Mouse (Mus musculus) midbrain, embryonic 11.5 days (tissue): ENCODE measurements at regions not wholly inside any gene's neighbourhood (a gene's known extent, or its start where the extent isn't known, plus 50 kb on each side); places are given as distances from the start of the nearest gene placed in this dataset.

Source experiments
- ATAC-seq: fragments of 200-750 bp; cut with Nextera tagmentation; 2 replicates; pipeline ENCODE4 v1.8.0; 2017; ENCODE audit warnings: moderate TSS enrichment, moderate library complexity; ENCODE audit not compliant: low FRiP score
- DNase-seq: peaks from one replicate; pipeline ENCODE4 v3.0.0; 2015; ENCODE audit warnings: low spot score; ENCODE audit errors: missing footprints
- H3K27ac ChIP-seq: fragments of 300-500 bp; sonication (generic); 2 replicates; pipeline ENCODE4 v1.5.1; 2014; ENCODE audit warnings: low read depth, low read length
- H3K27me3 ChIP-seq: fragments of 300-500 bp; sonication (generic); 2 replicates; pipeline ENCODE4 v1.6.1; 2014; ENCODE audit warnings: mild to moderate bottlenecking, low read length, moderate library complexity, mixed read lengths; ENCODE audit not compliant: control insufficient read depth, insufficient read depth
- H3K36me3 ChIP-seq: fragments of 300-500 bp; sonication (generic); 2 replicates; pipeline ENCODE4 v1.6.1; 2014; ENCODE audit warnings: mild to moderate bottlenecking, low read length, moderate library complexity, mixed read lengths; ENCODE audit not compliant: control insufficient read depth, insufficient read depth
- H3K4me1 ChIP-seq: fragments of 300-500 bp; sonication (generic); 2 replicates; pipeline ENCODE4 v1.6.1; 2014; ENCODE audit warnings: low read length; ENCODE audit not compliant: control insufficient read depth, insufficient read depth
- H3K4me2 ChIP-seq: fragments of 300-500 bp; sonication (generic); 2 replicates; pipeline ENCODE4 v1.6.1; 2014; ENCODE audit warnings: mild to moderate bottlenecking, moderate library complexity
- H3K4me3 ChIP-seq: fragments of 300-500 bp; sonication (generic); 2 replicates; pipeline ENCODE4 v1.5.1; 2014; ENCODE audit warnings: low read depth, low read length
- H3K9ac ChIP-seq: fragments of 300-500 bp; sonication (generic); 2 replicates; pipeline ENCODE4 v1.6.1; 2014; ENCODE audit warnings: low read length
- H3K9me3 ChIP-seq: fragments of 300-500 bp; sonication (generic); 2 replicates; pipeline ENCODE4 v1.6.1; 2016; ENCODE audit warnings: low read length; ENCODE audit not compliant: control insufficient read depth
- WGBS: fragments of 180-500 bp; shearing (Covaris S2); extraction: QIAGEN DNeasy Blood & Tissue Kit; methylation state at CpG from one replicate; pipeline ENCODE4 v1.1.7; 2014; 5-methylcytosine and 5-hydroxymethylcytosine counted together

GRCm38 (mm10) chr15:96928692-96929091 is 127.1 kb downstream of the Slc38a4 start:
- Histone ChIP-seq H3K4me2 (no peak overlapping the region), H3K9me3 (no peaks in the 10 kb centered on the region), H3K36me3 (no peaks in the 10 kb centered on the region), H3K4me3 (no peak overlapping the region), H3K9ac (no peak overlapping the region), H3K27me3 (no peaks in the 10 kb centered on the region), H3K27ac (no peak overlapping the region), H3K4me1 (no peaks in the 10 kb centered on the region)
- no peak for ATAC-seq
- WGBS, result 88% methylated on average over 4 of the region's 4 CpGs
- DNase-seq, result no peak

DNA sequence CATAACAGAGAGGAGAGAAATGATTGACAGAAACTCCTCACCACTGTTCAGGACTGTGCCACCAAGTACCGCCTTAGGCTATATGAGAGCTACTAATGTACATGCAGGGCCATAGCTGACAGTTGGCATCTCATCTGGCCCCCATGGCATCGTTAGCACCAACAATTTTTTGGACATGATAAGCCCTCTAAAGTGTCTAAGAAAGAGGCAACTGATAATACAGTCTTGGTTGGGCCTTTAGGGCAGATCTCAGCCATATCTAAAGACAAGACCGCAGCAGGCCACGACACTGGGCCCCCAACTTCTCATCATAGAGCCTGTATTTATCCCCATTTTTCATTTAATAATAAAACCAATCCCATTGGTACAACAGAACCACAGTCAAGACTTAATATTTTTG is 128.1 kb downstream of the Slc38a4 start:
- H3K27ac ChIP-seq, result no peak overlapping the region
- H3K36me3 ChIP-seq, result no peaks in the 10 kb centered on the region
- H3K9ac ChIP-seq, result no peak overlapping the region
- no peak overlapping the region for H3K4me2 ChIP-seq
- H3K27me3 ChIP-seq, result no peaks in the 10 kb centered on the region
- DNase-seq (no peak), ATAC-seq (no peak)
- WGBS, result 89% methylated on average over 4 of the region's 4 CpGs
- no peaks in the 10 kb centered on the region for H3K4me1 ChIP-seq
- H3K4me3 ChIP-seq, result no peak overlapping the region
- H3K9me3 ChIP-seq, result no peaks in the 10 kb centered on the region

DNA sequence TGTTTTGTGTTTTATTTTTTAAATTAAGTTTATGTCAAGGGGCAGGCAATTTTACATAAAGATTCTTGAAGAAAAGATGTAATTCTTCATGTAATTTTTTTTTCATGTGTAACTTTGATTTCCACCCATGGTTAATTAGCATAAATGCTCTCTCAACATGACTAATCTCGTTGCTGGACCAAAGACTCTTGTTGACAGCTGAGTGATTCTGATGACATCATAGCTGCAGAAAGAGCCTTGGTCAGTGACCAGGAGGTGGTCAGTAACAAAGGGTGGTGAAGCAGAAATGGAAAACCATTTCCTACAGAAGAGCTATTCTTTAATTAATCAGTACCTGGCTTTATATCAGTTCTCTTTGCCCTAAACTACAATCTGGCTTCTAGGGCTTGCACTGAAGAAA is 129.1 kb downstream of the Slc38a4 start:
- 74% methylated on average over 1 of the region's 1 CpGs for WGBS
- Histone ChIP-seq H3K4me1 (no peaks in the 10 kb centered on the region), H3K27ac (no peak overlapping the region)

DNA sequence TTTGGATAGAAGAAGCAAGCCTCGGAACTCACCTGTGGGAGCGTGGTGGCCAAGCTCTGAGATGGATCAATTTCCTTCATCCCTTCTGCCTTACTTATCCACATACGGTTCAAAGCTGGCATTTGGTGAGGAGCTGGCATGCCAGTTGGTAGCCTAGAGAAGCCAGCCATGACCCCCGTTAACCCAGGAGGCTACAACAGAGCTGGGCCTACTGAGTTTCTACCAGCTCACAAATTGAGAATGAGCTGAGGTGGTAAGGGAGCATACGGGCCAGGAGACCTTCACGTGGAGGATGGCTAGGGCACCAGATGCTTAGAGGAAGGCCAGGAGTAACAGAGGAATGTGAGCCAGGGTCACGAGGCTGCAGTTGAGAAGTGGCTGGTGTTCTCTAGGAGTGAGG is 139.2 kb downstream of the Slc38a4 start:
- H3K27me3 ChIP-seq, result no peaks in the 10 kb centered on the region
- no peak overlapping the region for H3K4me3 ChIP-seq
- no peak overlapping the region for H3K9ac ChIP-seq
- 94% methylated on average over 7 of the region's 7 CpGs for WGBS
- H3K4me2 ChIP-seq, result no peak overlapping the region
- ATAC-seq (no peak), DNase-seq (no peak)
- no peaks in the 10 kb centered on the region for H3K4me1 ChIP-seq
- no peaks in the 10 kb centered on the region for H3K9me3 ChIP-seq
- no peaks in the 10 kb centered on the region for H3K36me3 ChIP-seq
- H3K27ac ChIP-seq, result no peak overlapping the region

More for the DNA sequence above, 129.1 kb downstream of the Slc38a4 start:
- H3K27me3 ChIP-seq, result no peaks in the 10 kb centered on the region
- H3K9me3 ChIP-seq, result no peaks in the 10 kb centered on the region
- H3K9ac ChIP-seq, result no peak overlapping the region
- DNase-seq, result no peak
- no peak overlapping the region for H3K4me2 ChIP-seq
- ATAC-seq, result no peak
- no peak overlapping the region for H3K4me3 ChIP-seq
- H3K36me3 ChIP-seq, result no peaks in the 10 kb centered on the region

DNA sequence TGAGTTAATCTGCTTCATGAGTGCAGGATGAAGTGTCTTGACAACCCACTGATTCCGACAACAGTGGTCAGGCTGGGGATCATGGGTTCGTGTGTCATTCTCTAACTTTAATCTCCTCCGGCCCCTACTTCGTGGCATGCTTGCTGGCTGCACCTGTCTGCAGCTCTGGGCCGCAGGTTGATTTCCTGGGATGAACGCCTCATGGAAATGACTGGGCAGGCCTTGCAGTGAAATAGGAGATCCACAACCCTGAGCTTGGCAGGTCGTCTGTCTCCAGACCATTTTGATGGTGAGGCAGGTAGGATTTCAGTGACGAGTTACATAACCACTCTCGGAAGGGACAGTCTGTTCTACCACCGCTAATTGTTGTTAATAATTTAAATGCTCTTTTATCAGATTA is 140.2 kb downstream of the Slc38a4 start:
- H3K4me3 ChIP-seq, result no peak overlapping the region
- H3K4me2 ChIP-seq, result no peak overlapping the region
- H3K27me3 ChIP-seq, result no peaks in the 10 kb centered on the region
- no peaks in the 10 kb centered on the region for H3K9me3 ChIP-seq
- no peak overlapping the region for H3K27ac ChIP-seq
- H3K36me3 ChIP-seq, result no peaks in the 10 kb centered on the region
- DNase-seq, result no peak
- no peak for ATAC-seq
- no peak overlapping the region for H3K9ac ChIP-seq
- no peaks in the 10 kb centered on the region for H3K4me1 ChIP-seq
- WGBS, result 87% methylated on average over 10 of the region's 10 CpGs

GRCm38 (mm10) chr15:96914988-96915387 is 140.8 kb downstream of the Slc38a4 start:
- H3K27me3 ChIP-seq, result no peaks in the 10 kb centered on the region
- WGBS, result 93% methylated on average over 6 of the region's 6 CpGs
- no peak overlapping the region for H3K27ac ChIP-seq
- no peaks in the 10 kb centered on the region for H3K4me1 ChIP-seq
- ATAC-seq, result no peak
- H3K9me3 ChIP-seq, result no peaks in the 10 kb centered on the region
- H3K36me3 ChIP-seq, result no peaks in the 10 kb centered on the region
- no peak for DNase-seq
- H3K9ac ChIP-seq, result no peak overlapping the region
- H3K4me2 ChIP-seq, result no peak overlapping the region
- H3K4me3 ChIP-seq, result no peak overlapping the region

GRCm38 (mm10) chr15:96905520-96905919 is 150.2 kb downstream of the Slc38a4 start:
- H3K9ac ChIP-seq, result no peak overlapping the region
- H3K4me2 ChIP-seq, result no peak overlapping the region
- H3K36me3 ChIP-seq, result no peaks in the 10 kb centered on the region
- no peak overlapping the region for H3K27ac ChIP-seq
- no peaks in the 10 kb centered on the region for H3K27me3 ChIP-seq
- no peaks in the 10 kb centered on the region for H3K9me3 ChIP-seq
- ATAC-seq, result no peak
- H3K4me3 ChIP-seq, result no peak overlapping the region
- WGBS, result 93% methylated on average over 4 of the region's 4 CpGs
- no peak for DNase-seq
- no peaks in the 10 kb centered on the region for H3K4me1 ChIP-seq

DNA sequence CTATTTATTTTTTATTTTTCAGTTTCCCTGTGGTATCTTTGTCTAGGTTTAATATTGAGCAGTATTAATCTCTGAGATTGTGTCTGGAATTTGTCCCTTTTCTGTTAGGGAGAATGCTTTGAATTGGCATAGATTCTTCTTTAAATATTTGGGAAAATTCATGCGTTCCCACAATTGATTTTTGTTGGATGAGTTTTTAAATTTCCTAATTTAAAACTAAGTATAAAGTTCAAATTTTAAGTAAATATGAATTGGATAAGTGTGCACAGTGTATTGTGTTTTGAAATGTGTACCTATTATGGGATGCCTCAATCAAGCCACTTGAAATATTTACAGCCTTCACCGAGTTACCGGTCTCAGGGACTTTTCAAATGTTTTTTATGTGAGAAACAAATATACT is 152.3 kb downstream of the Slc38a4 start:
- H3K9ac ChIP-seq, result no peak overlapping the region
- H3K4me3 ChIP-seq, result no peak overlapping the region
- no peaks in the 10 kb centered on the region for H3K36me3 ChIP-seq
- H3K27me3 ChIP-seq, result no peaks in the 10 kb centered on the region
- H3K4me1 ChIP-seq, result no peaks in the 10 kb centered on the region
- H3K4me2 ChIP-seq, result no peak overlapping the region
- DNase-seq (no peak), ATAC-seq (no peak)
- H3K27ac ChIP-seq, result no peak overlapping the region
- H3K9me3 ChIP-seq, result no peaks in the 10 kb centered on the region
- WGBS, result 95% methylated on average over 3 of the region's 3 CpGs

- peak; percentile 56 for DNase-seq
- Histone ChIP-seq H3K4me2 (no peak overlapping the region), H3K27me3 (no peaks in the 10 kb centered on the region), H3K9ac (no peak overlapping the region), H3K36me3 (no peaks in the 10 kb centered on the region), H3K4me1 (no peaks in the 10 kb centered on the region), H3K27ac (no peak overlapping the region), H3K9me3 (no peaks in the 10 kb centered on the region), H3K4me3 (no peak overlapping the region)
- ATAC-seq, result no peak
- 95% methylated on average over 8 of the region's 8 CpGs for WGBS
Observed at GRCm38 (mm10) chr15:96902781-96903180, 153.0 kb downstream of the Slc38a4 start.

DNA sequence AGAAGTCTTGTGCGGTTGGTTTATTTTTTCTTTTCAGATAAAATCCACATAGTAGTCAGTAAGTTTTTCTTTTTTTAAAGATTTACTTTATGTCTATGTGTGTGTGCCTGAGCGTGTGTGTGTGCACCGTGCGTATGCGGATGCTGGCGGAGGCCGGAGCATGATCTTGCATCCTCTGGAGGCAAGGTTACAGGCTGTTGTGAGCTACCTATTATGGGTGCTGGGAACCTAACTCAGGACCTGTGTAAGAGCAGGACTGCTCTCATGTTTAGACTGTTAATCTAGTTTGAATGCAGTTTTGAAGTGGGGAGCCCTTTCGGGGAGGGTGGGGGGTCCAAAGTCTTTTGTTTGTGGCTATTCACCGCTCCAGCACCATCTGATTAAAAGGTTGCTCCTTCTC is 154.1 kb downstream of the Slc38a4 start:
- Histone ChIP-seq H3K4me2 (no peak overlapping the region), H3K9ac (no peak overlapping the region), H3K9me3 (no peaks in the 10 kb centered on the region), H3K4me1 (no peaks in the 10 kb centered on the region), H3K27me3 (no peaks in the 10 kb centered on the region), H3K36me3 (no peaks in the 10 kb centered on the region), H3K4me3 (no peak overlapping the region), H3K27ac (no peak overlapping the region)
- DNase-seq (peak; percentile 62), ATAC-seq (no peak)
- WGBS, result 94% methylated on average over 9 of the region's 9 CpGs
